Mouse (Mus musculus): ENCODE measurements around the gene Sf3a1. TPM values are rescaled to one million over a fixed set of nuclear protein-coding genes. Genes with fewer than 3 reads are reported as not detected.

The Sf3a1 gene
- total and polyA plus RNA-seq, 3 experiments, result 32.1 to 101 (median 77.0) TPM

- Histone ChIP-seq H3K27me3 (ENCODE audit: control insufficient read depth in 1 of 2, insufficient read depth in 2 of 2, low read length in 2 of 2) (no peaks in the 10 kb centered on the region), H3K27ac (ENCODE audit: control insufficient read depth, low read depth, low read length) (no peak overlapping the region), H3K9me3 (replicated peaks; ENCODE audit: insufficient read depth, low read length) (no peaks in the 10 kb centered on the region), H3K4me3 (ENCODE audit: control insufficient read depth in 1 of 2, insufficient read depth in 1 of 2, low read depth in 2 of 2, low read length in 2 of 2) (no peak overlapping the region), H3K79me2 (ENCODE audit: control insufficient read depth, insufficient read depth, low read length, poor library complexity) (no peaks in the 10 kb centered on the region), H3K9ac (ENCODE audit: control insufficient read depth, low read depth, low read length, poor library complexity, severe bottlenecking) (no peak overlapping the region), H3K4me1 (ENCODE audit: control insufficient read depth in 1 of 2, insufficient read depth in 2 of 2, low read length in 2 of 2) (no peaks in the 10 kb centered on the region; a peak in 1 of 4 replicates), H3K36me3 (ENCODE audit: control insufficient read depth in 1 of 2, insufficient read depth in 2 of 2, low read length in 2 of 2) (no peaks in the 10 kb centered on the region)
- DNase-seq (ENCODE audit: low read depth, low spot score), result no peak
- TF ChIP-seq MAZ (IDR thresholded peaks at IDR 0.05; ENCODE audit: low read depth, low read length) (no peak), ZMIZ1 (IDR thresholded peaks at IDR 0.05; ENCODE audit: low read depth, low read length) (no peak)
Measured at GRCm38 (mm10) chr11:4148120-4148519, 12.0 kb upstream of the Sf3a1 start.

- peaks cover 0 to 3% of the 10 kb centered on the region in 2 experiments; a peak in 2 of 4 replicates for H3K36me3 ChIP-seq (ENCODE audit: control insufficient read depth in 1 of 2, insufficient read depth in 2 of 2, low read length in 2 of 2)
Measured at GRCm38 (mm10) chr11:4148536-4149156, 11.5 kb upstream of the Sf3a1 start.

GRCm38 (mm10) chr11:4149886-4150285, 10.3 kb upstream of the Sf3a1 start:
- TF ChIP-seq RCOR1 (IDR thresholded peaks at IDR 0.05; ENCODE audit: low read depth, low read length), result no peak
- no peak for TF ChIP-seq USF2 (IDR thresholded peaks at IDR 0.05; ENCODE audit: borderline replicate concordance in 1 of 2, insufficient read depth in 1 of 2, low read depth in 1 of 2, low read length in 2 of 2)
- no peak for TF ChIP-seq TCF12 (IDR thresholded peaks at IDR 0.05; ENCODE audit: low read depth, low read length)
- TF ChIP-seq CHD1 (IDR thresholded peaks at IDR 0.05; ENCODE audit: low read depth, low read length), result no peak
- no peak for TF ChIP-seq RAD21 (IDR thresholded peaks at IDR 0.05; ENCODE audit: low read depth, low read length)
- TF ChIP-seq CHD2 (IDR thresholded peaks at IDR 0.05; ENCODE audit: low read length), result no peak
- no peak for TF ChIP-seq JUND (IDR thresholded peaks at IDR 0.05; ENCODE audit: low read depth, low read length)
- no peak for TF ChIP-seq POLR2A (IDR thresholded peaks at IDR 0.05; ENCODE audit: control insufficient read depth in 1 of 2, insufficient read depth in 1 of 2, low read depth in 1 of 2, low read length in 2 of 2, poor library complexity in 1 of 2)
- TF ChIP-seq MXI1 (IDR thresholded peaks at IDR 0.05; ENCODE audit: low read depth, low read length), result no peak
- TF ChIP-seq CTCF (IDR thresholded peaks at IDR 0.05 in 2 of 3, conservative IDR thresholded peaks at IDR 0.05 in 1 of 3; ENCODE audit: control insufficient read depth in 1 of 3, insufficient read depth in 1 of 3, low read depth in 2 of 3, low read length in 3 of 3, poor library complexity in 1 of 3, severe bottlenecking in 1 of 3), result no peak
- TF ChIP-seq ETS1 (IDR thresholded peaks at IDR 0.05; ENCODE audit: low read depth, low read length), result no peak
- no peak for TF ChIP-seq TBP (IDR thresholded peaks at IDR 0.05; ENCODE audit: low read depth, low read length)
- no peak for TF ChIP-seq NELFE (IDR thresholded peaks at IDR 0.05; ENCODE audit: low read depth, low read length)

More at GRCm38 (mm10) chr11:4148536-4149156, 11.5 kb upstream of the Sf3a1 start:
- no peaks in the 10 kb centered on the region for H3K27me3 ChIP-seq (ENCODE audit: control insufficient read depth in 1 of 2, insufficient read depth in 2 of 2, low read length in 2 of 2)
- no peaks in the 10 kb centered on the region for H3K79me2 ChIP-seq (ENCODE audit: control insufficient read depth, insufficient read depth, low read length, poor library complexity)
- peaks cover 2 to 4% of the 10 kb centered on the region in 2 experiments for H3K4me1 ChIP-seq (ENCODE audit: control insufficient read depth in 1 of 2, insufficient read depth in 2 of 2, low read length in 2 of 2)
- TF ChIP-seq USF2 (IDR thresholded peaks at IDR 0.05; ENCODE audit: borderline replicate concordance in 1 of 2, insufficient read depth in 1 of 2, low read depth in 1 of 2, low read length in 2 of 2), result no peak
- TF ChIP-seq UBTF (IDR thresholded peaks at IDR 0.05; ENCODE audit: borderline replicate concordance, insufficient read depth, low read depth, low read length), result no peak
- TF ChIP-seq MYB (IDR thresholded peaks at IDR 0.05; ENCODE audit: low read depth, low read length), result no peak
- TF ChIP-seq TAL1 (IDR thresholded peaks at IDR 0.05; ENCODE audit: low read length), result no peak
- no peak for TF ChIP-seq EP300 (IDR thresholded peaks at IDR 0.05; ENCODE audit: low read depth in 1 of 2, low read length in 2 of 2)
- no peak for TF ChIP-seq CTCF (IDR thresholded peaks at IDR 0.05 in 2 of 3, conservative IDR thresholded peaks at IDR 0.05 in 1 of 3; ENCODE audit: control insufficient read depth in 1 of 3, insufficient read depth in 1 of 3, low read depth in 2 of 3, low read length in 3 of 3, poor library complexity in 1 of 3, severe bottlenecking in 1 of 3)
- no peak for TF ChIP-seq TBP (IDR thresholded peaks at IDR 0.05; ENCODE audit: low read depth, low read length)
- no peak for TF ChIP-seq SMC3 (IDR thresholded peaks at IDR 0.05; ENCODE audit: low read depth, low read length)
- no peak for TF ChIP-seq NRF1 (IDR thresholded peaks at IDR 0.05; ENCODE audit: insufficient read depth, low read depth, low read length, poor library complexity, severe bottlenecking)
- TF ChIP-seq TCF12 (IDR thresholded peaks at IDR 0.05; ENCODE audit: low read depth, low read length), result no peak
- TF ChIP-seq ZNF384 (IDR thresholded peaks at IDR 0.05; ENCODE audit: low read depth, low read length), result no peak
- TF ChIP-seq GABPA (IDR thresholded peaks at IDR 0.05; ENCODE audit: low read depth, low read length), result no peak
- no peak for TF ChIP-seq ELF1 (IDR thresholded peaks at IDR 0.05; ENCODE audit: low read depth, low read length)
- TF ChIP-seq ZC3H11A (IDR thresholded peaks at IDR 0.05; ENCODE audit: low read depth, low read length), result no peak
- no peak for TF ChIP-seq E2F4 (IDR thresholded peaks at IDR 0.05; ENCODE audit: borderline replicate concordance, low read depth, low read length)
- TF ChIP-seq CHD2 (IDR thresholded peaks at IDR 0.05; ENCODE audit: low read length), result no peak
- TF ChIP-seq BHLHE40 (IDR thresholded peaks at IDR 0.05; ENCODE audit: borderline replicate concordance, low read depth, low read length), result no peak
- no peak for TF ChIP-seq KAT2A (conservative IDR thresholded peaks at IDR 0.05; ENCODE audit: low read depth, low read length)
- DNase-seq (ENCODE audit: low read depth, low spot score), result no peak
- H3K4me3 ChIP-seq (ENCODE audit: control insufficient read depth in 1 of 2, insufficient read depth in 1 of 2, low read depth in 2 of 2, low read length in 2 of 2), result no peak overlapping the region
- H3K27ac ChIP-seq (ENCODE audit: control insufficient read depth, low read depth, low read length), result no peak overlapping the region
- no peaks in the 10 kb centered on the region for H3K9me3 ChIP-seq (replicated peaks; ENCODE audit: insufficient read depth, low read length)
- no peak overlapping the region for H3K9ac ChIP-seq (ENCODE audit: control insufficient read depth, low read depth, low read length, poor library complexity, severe bottlenecking)

More at GRCm38 (mm10) chr11:4149886-4150285, 10.3 kb upstream of the Sf3a1 start:
- H3K4me1 ChIP-seq (ENCODE audit: control insufficient read depth in 1 of 2, insufficient read depth in 2 of 2, low read length in 2 of 2), result peaks cover 3 to 9% of the 10 kb centered on the region in 2 experiments
- no peaks in the 10 kb centered on the region for H3K79me2 ChIP-seq (ENCODE audit: control insufficient read depth, insufficient read depth, low read length, poor library complexity)
- no peak overlapping the region for H3K9ac ChIP-seq (ENCODE audit: control insufficient read depth, low read depth, low read length, poor library complexity, severe bottlenecking)
- peaks cover 0 to 8% of the 10 kb centered on the region in 2 experiments; a peak in 2 of 4 replicates for H3K36me3 ChIP-seq (ENCODE audit: control insufficient read depth in 1 of 2, insufficient read depth in 2 of 2, low read length in 2 of 2)
- H3K9me3 ChIP-seq (replicated peaks; ENCODE audit: insufficient read depth, low read length), result no peaks in the 10 kb centered on the region
- DNase-seq (ENCODE audit: low read depth, low spot score), result no peak
- no peak overlapping the region for H3K27ac ChIP-seq (ENCODE audit: control insufficient read depth, low read depth, low read length)
- no peaks in the 10 kb centered on the region for H3K27me3 ChIP-seq (ENCODE audit: control insufficient read depth in 1 of 2, insufficient read depth in 2 of 2, low read length in 2 of 2)
- H3K4me3 ChIP-seq (ENCODE audit: control insufficient read depth in 1 of 2, insufficient read depth in 1 of 2, low read depth in 2 of 2, low read length in 2 of 2), result no peak overlapping the region
